Mouse (Mus musculus): ENCODE measurements at regions not wholly inside any gene's neighbourhood (a gene's known extent, or its start where the extent isn't known, plus 50 kb on each side); places are given as distances from the start of the nearest gene placed in this dataset.

DNA sequence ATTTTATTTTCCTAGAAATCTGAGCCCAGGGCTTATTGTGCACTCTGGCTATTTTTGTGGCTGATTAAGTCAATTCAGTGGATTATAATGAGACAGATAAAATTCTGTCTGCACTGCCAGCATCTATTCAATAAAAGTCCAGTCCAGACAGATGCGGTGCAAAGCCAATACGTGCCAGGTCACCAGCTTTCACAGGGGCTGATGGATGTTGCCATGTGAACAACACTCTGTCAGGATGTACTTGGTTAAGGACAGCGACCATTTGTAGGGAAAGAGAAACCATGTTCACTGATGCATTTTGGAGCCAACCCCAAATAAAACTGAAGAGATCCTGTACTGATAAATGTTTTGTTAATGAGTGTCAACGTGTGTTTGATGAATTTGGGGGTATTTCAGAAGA is 285.0 kb upstream of the Gnpda2 start:
- DNase-seq (ENCODE audit: extremely low read depth, low read depth), result no peak

DNA sequence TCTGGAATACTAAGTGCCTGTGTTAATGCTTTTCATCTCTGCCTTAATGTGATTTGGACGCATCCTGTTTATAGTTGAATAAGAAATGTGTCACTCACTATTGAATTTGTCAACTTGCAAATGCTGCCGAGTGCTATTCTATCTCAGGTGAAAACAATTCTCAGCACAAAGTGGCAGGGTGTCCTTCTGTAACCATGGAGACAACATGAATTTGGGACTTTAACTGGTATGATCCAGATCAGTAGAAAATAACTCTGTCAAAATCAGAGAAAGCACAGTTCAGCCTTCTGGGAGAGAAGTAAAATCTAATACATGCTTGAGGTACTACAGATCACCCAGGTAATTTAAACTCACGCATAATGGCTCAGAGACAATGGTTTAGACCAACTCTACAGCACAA is 270.9 kb upstream of the Gnpda2 start:
- DNase-seq (ENCODE audit: extremely low read depth, low read depth), result no peak

DNA sequence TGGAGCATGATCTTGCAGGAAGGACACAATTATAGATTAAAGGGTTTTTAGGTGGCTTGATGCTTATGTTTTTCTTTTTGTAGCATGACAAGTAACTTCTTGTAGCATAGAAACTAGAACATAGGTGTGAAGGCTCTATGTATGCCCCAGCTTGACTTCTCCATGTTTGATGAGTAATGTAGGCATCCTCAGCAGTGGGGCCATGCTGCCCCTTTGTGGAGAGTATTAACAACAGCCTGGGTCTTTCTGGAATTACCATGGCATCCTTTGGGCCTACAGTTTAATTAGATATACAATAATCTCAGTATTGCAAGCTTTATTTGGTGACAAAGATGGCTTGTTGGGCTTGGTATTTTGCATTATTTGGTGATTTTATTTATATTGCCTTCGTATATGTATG is 252.7 kb upstream of the Gnpda2 start:
- DNase-seq (ENCODE audit: extremely low read depth, low read depth), result no peak

DNA sequence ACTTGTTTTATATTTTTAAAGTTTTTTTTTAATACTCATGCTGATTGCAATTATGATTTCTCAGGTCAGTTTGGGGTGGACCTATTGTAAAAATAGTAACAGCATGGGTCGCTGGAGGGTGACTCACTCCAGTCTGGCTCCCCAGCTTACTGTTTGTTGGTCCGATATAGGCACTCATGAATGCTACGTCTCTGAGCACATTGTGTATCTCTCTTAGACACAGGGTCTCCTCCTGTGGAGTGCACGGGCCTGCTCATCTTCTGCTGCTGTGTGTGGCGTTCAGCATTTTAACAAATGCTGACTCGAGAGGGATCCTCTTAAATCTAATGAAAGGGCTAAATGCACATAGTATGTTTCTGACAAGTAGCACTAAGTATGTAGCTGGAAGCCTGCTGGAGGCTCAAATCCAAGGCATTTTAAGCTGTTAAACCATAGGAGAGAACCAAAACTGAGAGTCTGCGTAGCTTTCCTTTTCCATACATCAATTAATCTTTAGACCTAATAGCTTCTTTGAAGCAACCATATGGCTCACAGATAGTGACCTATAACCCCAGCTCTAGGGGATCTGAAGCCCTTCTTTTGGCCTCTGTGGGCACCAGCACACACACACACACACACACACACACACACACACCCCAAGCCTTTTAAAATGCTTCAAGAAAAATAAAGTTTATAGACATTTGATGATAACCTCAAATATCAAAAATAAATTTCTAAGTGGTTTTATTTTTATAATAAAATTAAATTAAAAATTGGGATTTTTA is 246.0 kb upstream of the Gnpda2 start:
- no peak for DNase-seq (ENCODE audit: extremely low read depth, low read depth)

DNA sequence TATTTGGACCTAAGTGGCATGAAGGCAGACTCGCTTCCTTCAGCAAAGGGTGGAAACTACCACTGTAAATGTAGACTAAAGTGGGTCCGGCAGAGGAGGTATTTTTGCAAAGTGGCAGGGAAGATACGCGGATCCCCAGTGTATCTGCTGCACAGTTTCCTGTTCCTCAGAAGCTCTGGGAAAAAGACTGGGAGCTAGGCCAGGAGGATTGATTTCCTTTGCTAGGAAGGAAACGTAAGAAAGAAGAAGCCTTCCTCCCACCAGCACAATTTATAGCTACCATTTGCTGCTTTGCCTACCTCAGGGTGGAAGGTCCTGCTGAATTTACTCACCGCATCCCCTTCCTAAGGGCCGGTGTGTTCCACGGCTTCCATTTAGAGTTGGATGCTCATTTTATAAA is 244.2 kb upstream of the Gnpda2 start:
- DNase-seq (ENCODE audit: extremely low read depth, low read depth), result no peak

DNA sequence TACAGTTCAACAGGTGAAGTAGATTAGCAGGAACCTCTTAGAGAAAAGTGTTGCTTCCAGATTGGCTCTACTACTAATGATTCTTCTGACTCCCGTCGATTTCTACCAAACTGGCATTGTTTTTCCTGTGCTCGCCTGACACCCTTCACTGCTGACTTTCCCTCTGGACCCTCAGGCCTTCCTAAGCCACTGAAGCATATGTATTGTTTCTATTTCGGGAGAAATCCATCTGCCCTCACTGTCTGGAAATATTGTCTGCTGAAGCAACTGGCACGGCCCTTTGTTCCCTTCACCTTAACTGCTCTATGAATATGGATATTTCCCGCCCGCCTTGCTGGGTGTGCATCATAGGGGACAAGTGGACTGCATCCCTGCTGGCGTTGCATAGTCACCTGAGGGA is 243.0 kb upstream of the Gnpda2 start:
- no peak for DNase-seq (ENCODE audit: extremely low read depth, low read depth)

DNA sequence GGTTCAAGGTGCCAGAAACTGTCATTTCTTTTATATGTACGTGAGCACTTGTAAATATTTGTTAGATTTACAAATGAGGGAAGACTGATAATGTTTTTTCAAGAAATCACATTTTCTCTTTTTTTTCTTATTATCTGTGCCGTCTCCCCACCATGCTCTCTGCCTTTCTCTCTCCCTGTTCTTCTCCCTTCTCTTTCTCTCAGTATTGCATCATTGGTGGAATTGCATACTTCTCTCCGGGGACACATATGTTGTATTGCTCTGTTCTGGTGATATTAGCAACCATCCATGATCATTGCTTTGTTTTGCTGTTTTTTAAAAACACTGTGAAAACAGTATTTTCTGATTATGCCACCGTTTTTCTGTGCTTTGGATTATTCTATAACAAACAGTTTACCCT is 225.6 kb upstream of the Gnpda2 start:
- DNase-seq (ENCODE audit: extremely low read depth, low read depth), result no peak

DNA sequence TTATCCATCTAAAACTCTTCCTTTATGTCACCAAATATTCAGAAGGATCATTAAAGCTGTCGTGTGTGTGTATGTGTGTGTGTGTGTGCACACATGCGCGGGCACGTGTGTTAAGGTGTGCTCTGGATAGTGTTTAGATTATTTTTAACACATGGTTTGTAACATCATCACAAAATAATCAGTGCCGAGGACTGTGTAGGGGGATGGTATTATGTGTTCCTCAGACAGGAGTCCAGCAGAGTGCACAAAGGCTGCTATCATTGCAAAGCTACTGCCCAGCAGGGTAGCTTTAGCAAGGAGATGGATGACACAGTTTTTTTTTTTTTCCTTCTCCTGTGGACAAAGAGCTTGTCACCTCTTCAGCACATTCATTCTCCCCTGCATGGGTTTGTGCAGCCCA is 224.9 kb upstream of the Gnpda2 start:
- DNase-seq (ENCODE audit: extremely low read depth, low read depth), result no peak

DNA sequence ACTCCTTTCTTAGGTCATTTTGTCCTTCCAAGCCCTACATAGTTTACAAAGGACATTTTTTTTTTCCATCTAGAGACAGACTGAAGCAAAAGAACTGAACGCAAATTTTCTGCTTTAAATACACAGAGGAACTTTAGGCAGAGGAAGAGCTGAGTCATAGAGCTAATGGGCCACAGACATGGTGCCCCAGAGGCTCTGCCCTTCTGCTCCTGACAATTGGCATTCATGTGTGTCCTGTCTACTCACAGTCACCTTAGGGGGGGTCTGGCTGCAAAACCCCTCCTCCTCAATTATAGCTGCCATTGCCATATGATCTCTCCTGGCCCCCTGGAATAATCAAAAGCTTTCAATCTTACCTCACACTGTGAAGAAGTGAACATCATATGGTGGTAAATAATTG is 223.2 kb upstream of the Gnpda2 start:
- no peak for DNase-seq (ENCODE audit: extremely low read depth, low read depth)

DNA sequence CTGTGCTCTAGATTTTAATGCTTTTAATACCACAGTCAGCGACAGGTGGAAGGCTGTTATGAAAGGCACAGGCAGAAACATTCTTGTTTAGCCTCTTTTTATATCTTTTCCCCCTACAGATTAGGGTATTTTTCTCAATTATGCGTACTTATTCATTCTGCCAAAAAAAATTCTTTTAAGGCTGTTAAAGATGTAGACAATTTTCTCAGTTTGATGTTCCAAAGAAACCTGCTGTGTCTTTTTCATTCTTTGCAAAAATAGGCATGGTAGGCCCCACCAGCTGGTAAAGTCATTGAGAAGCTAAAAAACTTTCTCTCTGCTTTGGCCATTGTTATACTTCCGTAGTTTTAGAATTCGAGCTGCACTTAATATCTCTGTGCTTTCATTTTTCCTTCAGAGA is 210.5 kb upstream of the Gnpda2 start:
- no peak for DNase-seq (ENCODE audit: extremely low read depth, low read depth)

DNA sequence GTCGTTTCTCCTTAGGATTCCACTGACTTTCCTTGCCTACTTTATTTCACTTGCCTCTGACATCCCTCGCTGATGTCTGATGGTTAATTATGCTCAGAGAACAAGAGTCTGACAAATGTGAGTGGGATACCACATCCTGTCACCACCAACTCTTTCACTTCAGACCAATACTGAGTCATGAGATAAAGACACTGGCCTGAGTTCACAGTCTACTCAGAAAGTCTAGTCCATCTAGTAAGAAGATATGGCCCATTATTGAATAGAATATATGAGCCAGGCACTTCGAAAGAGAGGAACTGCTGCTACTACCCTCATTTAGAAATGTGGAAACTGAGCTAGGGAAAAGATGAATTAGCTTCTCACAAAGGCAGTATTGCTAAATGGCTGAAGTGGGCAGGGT is 210.0 kb upstream of the Gnpda2 start:
- no peak for DNase-seq (ENCODE audit: extremely low read depth, low read depth)

DNA sequence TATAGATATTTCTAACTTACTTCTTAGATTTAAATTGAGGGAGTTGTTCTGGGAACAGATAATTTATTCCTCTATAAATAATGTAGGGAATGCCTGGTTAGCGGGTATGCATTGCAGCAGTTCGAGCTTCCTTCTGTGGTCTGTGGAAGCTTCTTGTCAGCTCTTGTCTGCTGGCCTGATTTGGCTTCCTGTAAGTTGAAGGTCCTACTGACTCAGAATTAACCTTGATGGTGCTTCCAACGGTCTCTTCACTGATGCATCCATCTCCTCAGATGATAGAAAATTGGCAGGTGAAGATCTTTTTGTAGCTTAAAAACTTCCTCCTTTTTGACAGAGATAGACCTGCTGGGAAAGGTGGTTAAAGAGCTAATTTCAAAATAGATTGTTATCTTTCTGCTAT is 203.2 kb upstream of the Gnpda2 start:
- no peak for DNase-seq (ENCODE audit: extremely low read depth, low read depth)

DNA sequence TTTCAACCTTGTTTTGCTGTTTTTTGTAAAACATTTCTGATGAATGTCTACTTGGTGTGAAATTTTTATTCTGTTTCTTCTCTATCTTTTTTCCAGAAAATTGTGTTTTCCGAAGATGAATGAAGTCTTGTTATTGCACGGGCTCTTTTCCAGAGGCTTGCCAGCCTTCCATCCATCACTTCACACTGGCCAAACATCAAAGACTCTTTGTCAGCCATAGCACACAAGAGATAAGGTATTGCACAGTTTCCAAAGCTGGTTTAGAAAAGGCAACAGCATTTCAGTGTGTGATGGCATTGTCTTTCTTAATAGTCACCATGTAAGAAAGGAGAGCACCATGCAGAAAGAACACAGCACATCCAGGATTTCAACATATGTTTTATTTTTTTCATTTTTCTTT is 202.5 kb upstream of the Gnpda2 start:
- no peak for DNase-seq (ENCODE audit: extremely low read depth, low read depth)

DNA sequence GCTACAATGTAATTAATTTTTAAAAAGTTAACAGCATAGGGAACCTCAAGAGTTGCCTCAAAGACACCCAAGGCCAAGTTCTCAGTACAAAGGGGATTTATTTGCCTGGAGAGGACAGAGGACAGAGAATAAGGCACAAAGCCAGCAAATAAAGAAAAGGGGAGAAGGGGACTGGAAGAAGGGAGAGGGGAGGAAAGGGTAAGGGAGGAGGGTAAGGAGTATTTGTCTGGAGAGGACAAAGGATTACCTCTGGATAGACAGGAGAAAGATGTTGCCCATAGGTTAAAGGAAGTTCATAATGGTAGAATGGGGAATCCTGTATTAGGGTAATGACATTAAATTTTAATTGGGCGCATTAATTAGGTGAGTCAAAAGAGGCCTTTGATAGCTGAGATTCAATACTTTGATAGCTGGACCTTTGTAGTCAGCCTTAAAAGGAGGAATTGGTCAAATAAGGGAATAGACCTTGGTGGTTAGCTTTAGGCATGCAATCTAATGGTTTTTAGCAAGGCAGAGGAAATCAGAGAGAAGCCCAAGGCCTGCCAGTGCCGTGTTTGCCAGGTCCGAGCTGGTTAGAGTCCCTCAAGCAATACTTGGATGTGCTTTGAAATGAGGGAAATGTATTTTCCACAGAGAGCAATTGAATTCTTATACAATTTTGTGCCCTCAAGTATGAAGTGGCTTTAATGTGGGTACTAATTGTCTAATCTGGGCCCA is 164.8 kb upstream of the Gnpda2 start:
- DNase-seq (ENCODE audit: extremely low read depth, low read depth), result no peak

DNA sequence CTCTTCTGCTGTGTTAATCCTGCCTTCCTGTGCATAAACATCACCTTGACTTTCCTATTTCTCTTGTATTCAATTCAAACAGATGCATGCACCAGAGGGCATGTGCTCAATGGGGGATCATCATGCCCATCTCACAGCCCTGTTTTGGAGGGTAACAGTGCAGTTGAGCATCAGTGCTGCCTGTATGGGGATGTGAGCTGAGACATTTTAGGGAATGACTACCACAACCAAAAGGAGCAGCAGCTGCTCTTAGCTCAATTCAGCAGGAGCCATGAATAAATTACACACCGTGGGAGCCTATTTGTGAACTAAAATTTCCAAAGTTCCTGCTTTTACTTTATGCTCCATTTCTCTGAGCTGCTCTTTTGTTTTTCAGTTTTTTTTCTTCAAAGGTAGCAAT is 164.2 kb upstream of the Gnpda2 start:
- DNase-seq (ENCODE audit: extremely low read depth, low read depth), result no peak

DNA sequence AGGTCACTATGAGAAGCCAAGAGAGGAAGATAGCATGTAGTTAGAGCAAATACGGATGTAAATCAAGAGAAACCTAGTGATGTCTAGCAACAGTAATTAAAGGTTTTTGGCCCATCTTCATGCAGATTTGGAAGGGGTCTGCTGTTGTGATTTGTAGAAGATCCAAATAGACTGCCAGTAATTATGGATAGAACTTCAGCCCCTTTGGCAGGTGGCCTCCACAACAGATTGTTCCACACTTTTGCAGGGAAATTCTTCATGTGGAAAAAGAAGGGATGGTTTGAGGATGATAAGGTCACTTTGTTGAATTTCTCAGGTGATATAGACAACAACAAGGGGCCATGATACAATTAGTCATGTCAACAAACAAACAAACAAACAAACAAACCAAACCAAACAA is 148.4 kb upstream of the Gnpda2 start:
- DNase-seq (ENCODE audit: extremely low read depth, low read depth), result no peak

DNA sequence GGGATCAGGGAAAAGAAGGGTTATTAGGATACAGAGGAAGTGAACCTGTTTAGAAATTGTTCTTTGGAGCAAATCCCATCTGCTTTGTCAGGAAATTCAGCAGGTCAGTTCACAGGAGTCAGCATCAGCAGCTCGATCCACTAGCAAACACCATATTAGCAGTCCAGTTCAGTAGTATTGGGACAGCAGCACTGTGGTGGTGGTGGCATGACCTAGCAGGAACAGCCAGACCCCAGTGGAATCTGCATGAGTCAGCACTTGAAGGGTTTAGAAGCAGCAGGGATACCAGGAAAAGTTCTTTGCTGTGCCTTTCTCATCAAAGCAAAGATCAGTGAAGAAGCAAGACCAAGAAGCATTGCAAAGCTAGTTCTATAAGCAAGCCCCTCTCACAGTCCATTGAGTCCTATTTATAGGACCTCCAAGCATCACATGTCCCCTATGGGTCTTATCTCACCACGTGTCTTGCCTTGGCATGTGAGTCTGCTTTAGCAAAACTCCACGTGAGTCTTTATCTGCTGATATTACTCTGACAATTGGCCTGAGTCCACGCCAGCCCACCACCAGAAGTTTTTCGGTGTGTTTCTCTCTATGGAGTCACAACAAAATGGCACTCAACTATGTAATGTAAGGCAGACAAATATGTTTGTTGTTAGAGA is 129.3 kb upstream of the Gnpda2 start:
- DNase-seq (ENCODE audit: extremely low read depth, low read depth), result no peak

DNA sequence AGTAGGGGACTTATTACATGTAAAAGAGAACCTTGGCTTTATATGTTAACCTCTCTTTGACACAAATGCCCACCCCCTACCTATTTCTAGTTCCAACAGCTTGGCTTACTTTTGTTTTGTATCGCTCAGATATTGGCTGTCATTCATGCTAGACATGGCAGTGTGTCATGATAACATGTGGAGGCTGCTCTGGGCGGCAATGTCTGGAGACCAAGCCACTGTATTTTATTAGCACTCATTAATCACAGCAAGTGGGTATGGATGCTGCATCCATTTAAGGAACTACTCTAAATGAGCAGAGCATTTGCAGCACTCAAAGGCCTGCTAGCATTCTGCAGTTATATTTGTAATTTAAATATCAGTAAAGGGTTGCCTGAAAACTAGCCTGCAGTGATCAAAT is 123.9 kb upstream of the Gnpda2 start:
- no peak for DNase-seq (ENCODE audit: extremely low read depth, low read depth)

DNA sequence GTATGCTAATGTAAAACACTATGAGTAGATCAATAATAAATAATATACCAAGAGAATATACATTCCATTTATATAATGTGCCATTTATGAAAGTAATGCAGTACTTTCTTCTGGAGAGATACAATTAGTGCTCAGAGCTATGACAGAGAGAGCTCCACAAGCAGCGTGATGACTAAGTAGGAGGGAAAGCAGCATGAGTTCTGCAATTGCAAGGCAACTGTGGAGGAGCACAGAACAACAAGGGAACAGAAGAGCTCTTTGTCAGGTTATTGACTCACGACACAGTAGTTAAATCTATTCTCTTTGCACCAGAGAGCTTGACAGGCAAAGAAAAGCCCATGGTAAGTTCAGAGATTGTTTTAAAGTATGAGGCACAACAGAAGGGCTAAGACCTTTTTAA is 115.0 kb upstream of the Gnpda2 start:
- DNase-seq (ENCODE audit: extremely low read depth, low read depth), result no peak

DNA sequence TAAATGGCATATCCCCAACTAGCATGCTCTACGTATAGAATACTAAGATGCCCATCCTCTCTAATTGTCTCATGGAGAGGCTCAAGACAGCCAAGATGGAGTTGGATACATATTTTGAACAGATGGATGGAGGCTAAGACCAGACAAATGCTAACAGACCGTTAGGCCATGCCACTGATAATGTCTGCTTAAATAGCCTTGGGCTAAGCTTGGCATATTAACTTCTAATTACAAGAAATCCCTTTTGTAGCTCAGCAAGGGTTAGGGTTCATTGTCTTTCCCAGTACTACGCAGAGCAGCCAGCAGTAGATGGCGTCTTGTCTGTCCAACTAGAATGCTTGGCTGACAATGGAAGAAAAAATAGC is 113.0 kb upstream of the Gnpda2 start:
- no peak for DNase-seq (ENCODE audit: extremely low read depth, low read depth)

DNA sequence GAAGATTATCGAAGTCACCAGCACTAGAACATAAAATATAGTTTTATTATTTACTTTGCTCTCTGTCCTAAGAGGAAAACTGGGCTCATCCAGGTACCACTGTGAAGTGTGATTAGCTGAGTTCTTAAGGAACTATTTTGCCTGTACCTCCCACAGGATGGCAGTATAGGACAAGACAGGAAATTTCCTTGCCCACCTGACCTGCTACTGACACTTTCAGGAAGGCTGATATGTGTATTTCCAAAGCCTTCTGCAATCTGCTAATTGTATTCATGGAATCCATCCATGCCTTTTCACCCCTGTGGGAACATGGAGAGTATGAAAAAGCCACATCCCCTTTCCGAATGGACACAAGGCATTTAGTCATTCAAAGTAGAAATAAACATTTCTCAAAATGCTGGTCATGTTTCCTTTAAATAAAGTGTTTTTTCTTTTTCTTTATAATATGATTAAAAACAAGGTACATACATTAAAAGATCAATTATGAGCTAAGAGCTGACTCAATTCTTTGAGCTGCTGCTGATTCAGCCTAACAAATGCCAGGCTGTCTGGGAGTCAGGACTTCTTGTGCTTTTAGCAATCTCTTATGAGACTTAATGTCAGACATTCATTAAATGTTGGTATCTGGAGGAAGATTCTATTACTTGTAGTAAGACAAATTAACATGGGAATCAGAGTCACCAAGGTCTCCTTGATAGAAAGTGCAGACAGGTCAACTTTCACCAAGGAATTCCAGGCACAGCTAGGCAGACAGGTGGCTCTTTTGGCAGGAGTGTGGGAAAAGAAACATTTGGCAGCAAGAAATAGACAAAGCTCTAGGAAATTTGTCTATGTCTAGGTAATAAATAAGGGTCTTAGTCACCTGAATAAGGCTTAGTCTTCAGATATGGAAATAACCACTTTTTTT is 112.4 kb upstream of the Gnpda2 start:
- DNase-seq (ENCODE audit: extremely low read depth, low read depth), result peak; percentile 2

DNA sequence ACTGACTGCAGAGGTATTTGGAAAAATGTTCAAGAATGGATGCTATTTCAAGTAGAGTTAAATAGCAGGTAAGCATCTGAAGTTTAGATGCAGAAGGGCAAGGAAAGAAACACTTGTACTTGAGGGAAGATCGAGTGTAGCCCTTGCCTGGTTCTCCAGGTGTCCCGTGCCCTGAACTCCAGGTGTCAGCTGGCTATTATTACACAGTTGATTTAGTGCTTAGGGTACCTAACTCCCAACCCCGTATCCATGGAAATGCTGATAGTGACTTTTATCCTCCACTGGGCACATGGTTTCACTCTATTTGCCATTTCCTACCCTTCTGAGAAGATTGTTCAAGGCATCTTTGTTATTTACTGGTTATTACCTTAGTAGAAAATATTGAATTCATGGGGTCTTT is 86.6 kb upstream of the Gnpda2 start:
- no peak for DNase-seq (ENCODE audit: extremely low read depth, low read depth)

Measured in MEL-GATA-1-ER (cell line).